Mouse (Mus musculus): Measurements from ENCODE around the gene Tgfbr2.

DNA sequence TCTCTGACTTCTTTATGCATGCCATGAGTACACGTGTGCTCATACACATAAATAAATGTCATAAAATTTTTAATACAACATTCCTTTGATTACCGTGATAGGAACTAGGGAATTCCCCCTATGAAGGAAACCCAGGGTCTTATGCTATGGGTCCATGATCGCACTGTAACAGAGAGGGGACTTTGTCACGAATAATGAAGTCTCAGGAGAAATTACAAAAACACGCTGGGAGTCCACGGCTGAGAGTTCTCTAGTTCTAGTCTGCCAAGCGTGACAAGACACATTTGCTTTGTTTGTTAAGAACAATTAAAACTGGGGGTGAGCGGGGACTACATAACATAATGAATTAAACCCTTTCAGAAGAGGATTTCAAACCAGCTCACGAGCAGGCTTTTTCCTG lies 23.3 kb upstream of the Tgfbr2 start:
- TF ChIP-seq CTCF (IDR thresholded peaks at IDR 0.05; ENCODE audit: extremely low read depth, insufficient read length, insufficient replicate concordance, low read depth, low read length), result no peak
- TF ChIP-seq POLR2A (IDR thresholded peaks at IDR 0.05; ENCODE audit: low read depth, low read length), result no peak

All from small intestine, adult 2 months (tissue).